Mouse (Mus musculus): ENCODE measurements around the gene Polr2f. TPM values are rescaled to one million over a fixed set of nuclear protein-coding genes. Genes with fewer than 3 reads are reported as not detected.

Polr2f gene
- polyA plus RNA-seq, 1 experiment from 2014 or later = 327 TPM

GRCm38 (mm10) chr15:79199390-79199976, 58.7 kb downstream of the Polr2f start:
- Histone ChIP-seq H3K27ac (replicated peaks) (no peak overlapping the region), H3K9me3 (no peaks in the 10 kb centered on the region), H3K4me1 (peaks cover 32% of the 10 kb centered on the region), H3K27me3 (0 out of 2 replicates have a peak, but pooled peaks cover 6% of the 10 kb centered on the region), H3K4me3 (no peak overlapping the region), H3K36me3 (no peaks in the 10 kb centered on the region), H3K4me2 (replicated peaks) (no peak overlapping the region), H3K9ac (replicated peaks) (no peak overlapping the region)
- WGBS = 94% methylated on average over 12 of the region's 12 CpGs
- no peak for ATAC-seq (ENCODE audit: low FRiP score, low read depth)

Other genes with a start within 250 kb of the Polr2f start
- 0.10 TPM in 1 of 2 replicates, not detected in the other for gene Gm49510, start 241.3 kb upstream of the Polr2f start, polyA plus RNA-seq (2016; fragmentation: Nextera tagmentation; extraction: Ambion mirVana)
- gene Sh3bp1, start 241.2 kb upstream of the Polr2f start, polyA plus RNA-seq (2016; fragmentation: Nextera tagmentation; extraction: Ambion mirVana) = 8.2 and 9.3 TPM in 2 replicates
- gene Pdxp, start 227.1 kb upstream of the Polr2f start, polyA plus RNA-seq (2016; fragmentation: Nextera tagmentation; extraction: Ambion mirVana) = 46.3 and 53.7 TPM in 2 replicates
- gene Lgals1, start 214.3 kb upstream of the Polr2f start, polyA plus RNA-seq (2016; fragmentation: Nextera tagmentation; extraction: Ambion mirVana) = 346 and 420 TPM in 2 replicates
- gene Nol12, start 206.1 kb upstream of the Polr2f start, polyA plus RNA-seq (2016; fragmentation: Nextera tagmentation; extraction: Ambion mirVana) = 50.2 and 59.6 TPM in 2 replicates
- gene Triobp, start 193.3 kb upstream of the Polr2f start, polyA plus RNA-seq (2016; fragmentation: Nextera tagmentation; extraction: Ambion mirVana) = 40.0 and 45.0 TPM in 2 replicates
- 547 and 575 TPM in 2 replicates for gene H1f0, start 112.6 kb upstream of the Polr2f start, polyA plus RNA-seq (2016; fragmentation: Nextera tagmentation; extraction: Ambion mirVana)
- not detected in 2 replicates for gene Galr3, start 99.1 kb upstream of the Polr2f start, polyA plus RNA-seq (2016; fragmentation: Nextera tagmentation; extraction: Ambion mirVana)
- 64.0 and 67.5 TPM in 2 replicates for gene Ankrd54, start 78.1 kb upstream of the Polr2f start, polyA plus RNA-seq (2016; fragmentation: Nextera tagmentation; extraction: Ambion mirVana)
- gene Eif3l, start 65.8 kb upstream of the Polr2f start, polyA plus RNA-seq (2016; fragmentation: Nextera tagmentation; extraction: Ambion mirVana) = 198 and 202 TPM in 2 replicates
- 11.4 and 11.5 TPM in 2 replicates for gene Micall1, start 32.1 kb upstream of the Polr2f start, polyA plus RNA-seq (2016; fragmentation: Nextera tagmentation; extraction: Ambion mirVana)
- 9.7 and 11.9 TPM in 2 replicates for gene 1700088E04Rik, start 244 bp downstream of the Polr2f start, polyA plus RNA-seq (2016; fragmentation: Nextera tagmentation; extraction: Ambion mirVana)
- gene Sox10, start 24.2 kb downstream of the Polr2f start, polyA plus RNA-seq (2016; fragmentation: Nextera tagmentation; extraction: Ambion mirVana) = 0.48 and 1.2 TPM in 2 replicates
- gene Pick1, start 88.2 kb downstream of the Polr2f start, polyA plus RNA-seq (2016; fragmentation: Nextera tagmentation; extraction: Ambion mirVana) = 60.5 and 67.8 TPM in 2 replicates
- gene Gm49486, start 88.4 kb downstream of the Polr2f start, polyA plus RNA-seq (2016; fragmentation: Nextera tagmentation; extraction: Ambion mirVana) = 0.72 and 0.80 TPM in 2 replicates
- 0.24 and 0.50 TPM in 2 replicates for gene Slc16a8, start 113.8 kb downstream of the Polr2f start, polyA plus RNA-seq (2016; fragmentation: Nextera tagmentation; extraction: Ambion mirVana)
- 0.72 and 2.4 TPM in 2 replicates for gene Baiap2l2, start 144.5 kb downstream of the Polr2f start, polyA plus RNA-seq (2016; fragmentation: Nextera tagmentation; extraction: Ambion mirVana)
- gene Pla2g6, start 187.4 kb downstream of the Polr2f start, polyA plus RNA-seq (2016; fragmentation: Nextera tagmentation; extraction: Ambion mirVana) = 35.4 and 37.1 TPM in 2 replicates
- gene Maff, start 205.6 kb downstream of the Polr2f start, polyA plus RNA-seq (2016; fragmentation: Nextera tagmentation; extraction: Ambion mirVana) = 0.97 and 1.2 TPM in 2 replicates